Mouse (Mus musculus): Measurements from ENCODE around the gene Espn. TPM values are rescaled to one million over a fixed set of nuclear protein-coding genes. Genes with fewer than 3 reads are reported as not detected.

The Espn gene
- polyA plus RNA-seq, 1 experiment from 2014 or later, result 2.3 TPM

DNA sequence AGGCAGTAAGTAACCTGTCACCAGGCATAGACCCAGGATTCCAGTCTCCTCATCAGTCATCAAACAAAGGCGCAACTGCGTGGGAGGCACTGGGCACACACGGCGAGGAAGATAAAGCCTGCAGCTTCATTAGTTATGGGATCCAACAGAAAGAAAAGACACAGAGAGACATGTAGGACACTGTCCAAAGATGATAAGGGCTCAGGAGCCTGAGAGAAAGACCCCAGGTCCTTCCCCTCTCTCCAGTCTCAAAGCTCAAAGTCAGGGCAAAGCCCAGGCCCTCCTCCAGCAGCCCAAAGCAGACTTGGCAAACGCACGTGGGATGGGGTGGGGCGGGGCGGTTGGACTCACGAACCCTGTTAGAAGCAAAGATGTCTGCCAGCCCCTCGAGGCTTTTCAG is 6.7 kb downstream of the Espn start:
- no peak; the same call in 1 of the 2 replicates for ATAC-seq (ENCODE audit: low read depth)
- WGBS (ENCODE audit: insufficient replicate concordance), result 46% methylated on average over 10 of the region's 10 CpGs
- H3K4me1 ChIP-seq (ENCODE audit: control insufficient read depth, low read depth, low read length), result no peaks in the 10 kb centered on the region

DNA sequence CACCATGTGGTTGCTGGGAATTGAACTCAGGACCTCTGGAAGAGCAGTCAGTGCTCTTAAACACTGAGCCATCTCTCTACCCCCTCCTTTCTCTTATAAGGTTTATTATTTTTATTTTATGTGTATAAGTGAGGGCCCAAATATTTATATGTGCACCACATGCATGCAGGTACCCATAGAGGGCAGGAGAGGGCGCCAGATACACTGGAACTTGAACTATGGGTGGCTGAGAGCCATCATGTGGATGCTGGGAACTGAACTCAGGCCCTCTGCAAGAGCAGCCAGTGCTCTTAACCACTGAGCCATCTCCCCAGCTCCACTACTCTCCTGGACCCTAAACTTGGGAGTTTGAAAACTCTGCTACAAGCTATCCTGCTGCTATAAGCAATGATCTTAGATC is 8.5 kb downstream of the Espn start:
- Histone ChIP-seq H3K4me3 (ENCODE audit: low read depth, low read length) (no peak overlapping the region), H3K9me3 (replicated peaks; ENCODE audit: control insufficient read depth, low read length) (no peaks in the 10 kb centered on the region; the same call in 1 of the 2 replicates), H3K9ac (ENCODE audit: low read depth, low read length) (no peak overlapping the region), H3K4me2 (ENCODE audit: low read depth, low read length) (no peak overlapping the region), H3K27me3 (ENCODE audit: control insufficient read depth, insufficient read depth, low read depth, low read length) (peaks cover 11% of the 10 kb centered on the region; the same call in 1 of the 2 replicates), H3K36me3 (ENCODE audit: control insufficient read depth, insufficient read depth) (no peaks in the 10 kb centered on the region), H3K4me1 (ENCODE audit: control insufficient read depth, low read depth, low read length) (peaks cover 5% of the 10 kb centered on the region), H3K27ac (ENCODE audit: low read length) (no peak overlapping the region)
- no peak for ATAC-seq (ENCODE audit: low read depth)
- WGBS (ENCODE audit: insufficient replicate concordance), result 21% methylated on average over 1 of the region's 1 CpGs

More for the DNA sequence above, 6.7 kb downstream of the Espn start:
- Histone ChIP-seq H3K9me3 (replicated peaks; ENCODE audit: control insufficient read depth, low read length) (no peaks in the 10 kb centered on the region; the same call in 1 of the 2 replicates), H3K4me2 (ENCODE audit: low read depth, low read length) (no peak overlapping the region), H3K27ac (ENCODE audit: low read length) (no peak overlapping the region), H3K4me3 (ENCODE audit: low read depth, low read length) (no peak overlapping the region), H3K36me3 (ENCODE audit: control insufficient read depth, insufficient read depth) (no peaks in the 10 kb centered on the region), H3K9ac (ENCODE audit: low read depth, low read length) (no peak overlapping the region), H3K27me3 (ENCODE audit: control insufficient read depth, insufficient read depth, low read depth, low read length) (peaks cover 14% of the 10 kb centered on the region)

DNA sequence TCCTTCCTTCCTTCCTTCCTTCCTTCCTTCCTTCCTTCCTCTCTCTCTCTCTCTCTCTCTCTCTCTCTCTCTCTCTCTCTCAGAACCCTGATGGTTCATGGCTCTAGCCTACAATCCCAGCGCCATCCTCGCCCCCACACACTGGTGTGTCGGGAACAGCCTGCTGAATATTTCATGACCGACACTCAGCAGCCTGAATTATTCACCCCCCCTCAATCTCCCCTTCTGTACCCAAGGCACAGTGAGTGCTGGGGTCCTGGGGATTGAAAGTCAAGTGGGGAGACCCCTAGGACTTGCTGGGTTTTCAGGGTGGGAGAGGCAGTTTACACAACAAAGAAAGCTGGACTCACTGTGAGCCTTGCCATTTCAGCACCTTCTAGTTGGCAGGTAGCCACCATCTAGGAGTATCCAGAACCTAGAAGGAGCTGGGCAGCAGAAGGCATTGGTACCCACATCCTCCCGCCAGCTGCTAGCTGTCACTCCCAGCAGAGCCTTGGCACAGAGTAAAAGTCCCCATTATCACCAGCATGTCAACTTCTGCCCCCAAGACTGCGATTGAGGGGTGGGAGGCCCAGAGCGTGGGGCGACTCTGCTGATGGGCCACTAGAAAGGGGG is 10.5 kb downstream of the Espn start:
- WGBS (ENCODE audit: insufficient replicate concordance), result 53% methylated on average over 8 of the region's 8 CpGs
- H3K36me3 ChIP-seq (ENCODE audit: control insufficient read depth, insufficient read depth), result no peaks in the 10 kb centered on the region
- H3K9ac ChIP-seq (ENCODE audit: low read depth, low read length), result no peak overlapping the region
- no peak for ATAC-seq (ENCODE audit: low read depth)
- peaks cover 12% of the 10 kb centered on the region for H3K4me1 ChIP-seq (ENCODE audit: control insufficient read depth, low read depth, low read length)
- peaks cover 11% of the 10 kb centered on the region; the same call in 1 of the 2 replicates for H3K27me3 ChIP-seq (ENCODE audit: control insufficient read depth, insufficient read depth, low read depth, low read length)
- no peak overlapping the region for H3K27ac ChIP-seq (ENCODE audit: low read length)
- H3K4me2 ChIP-seq (ENCODE audit: low read depth, low read length), result no peak overlapping the region
- H3K4me3 ChIP-seq (ENCODE audit: low read depth, low read length), result no peak overlapping the region
- no peaks in the 10 kb centered on the region; the same call in 1 of the 2 replicates for H3K9me3 ChIP-seq (replicated peaks; ENCODE audit: control insufficient read depth, low read length)

DNA sequence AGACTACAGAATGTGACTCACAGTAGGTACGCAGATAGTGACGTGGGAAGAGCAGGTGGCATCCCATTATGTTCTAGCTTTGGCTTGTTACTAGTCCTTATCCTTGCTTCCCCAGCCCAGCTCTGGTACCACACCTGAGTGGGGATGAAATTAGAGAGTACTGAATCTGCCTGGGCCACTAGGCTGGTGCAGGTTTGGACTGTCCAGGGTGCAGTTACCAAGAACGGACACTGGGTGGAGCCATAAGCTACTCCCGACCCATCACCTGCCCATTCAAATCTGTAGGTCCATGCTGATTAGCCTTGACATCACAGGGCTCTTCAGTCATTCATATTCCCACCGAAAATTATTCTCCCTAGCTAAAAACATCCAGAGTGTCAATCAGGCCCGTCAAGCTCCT is 11.7 kb downstream of the Espn start:
- ATAC-seq (ENCODE audit: low read depth), result no peak
- H3K9ac ChIP-seq (ENCODE audit: low read depth, low read length), result no peak overlapping the region
- H3K27ac ChIP-seq (ENCODE audit: low read length), result no peak overlapping the region
- H3K4me2 ChIP-seq (ENCODE audit: low read depth, low read length), result no peak overlapping the region
- H3K36me3 ChIP-seq (ENCODE audit: control insufficient read depth, insufficient read depth), result no peaks in the 10 kb centered on the region
- H3K4me3 ChIP-seq (ENCODE audit: low read depth, low read length), result no peak overlapping the region
- peaks cover 12% of the 10 kb centered on the region for H3K4me1 ChIP-seq (ENCODE audit: control insufficient read depth, low read depth, low read length)
- H3K9me3 ChIP-seq (replicated peaks; ENCODE audit: control insufficient read depth, low read length), result no peaks in the 10 kb centered on the region; the same call in 1 of the 2 replicates
- 30% methylated on average over 6 of the region's 6 CpGs for WGBS (ENCODE audit: insufficient replicate concordance)
- H3K27me3 ChIP-seq (ENCODE audit: control insufficient read depth, insufficient read depth, low read depth, low read length), result peaks cover 11% of the 10 kb centered on the region; the same call in 1 of the 2 replicates

DNA sequence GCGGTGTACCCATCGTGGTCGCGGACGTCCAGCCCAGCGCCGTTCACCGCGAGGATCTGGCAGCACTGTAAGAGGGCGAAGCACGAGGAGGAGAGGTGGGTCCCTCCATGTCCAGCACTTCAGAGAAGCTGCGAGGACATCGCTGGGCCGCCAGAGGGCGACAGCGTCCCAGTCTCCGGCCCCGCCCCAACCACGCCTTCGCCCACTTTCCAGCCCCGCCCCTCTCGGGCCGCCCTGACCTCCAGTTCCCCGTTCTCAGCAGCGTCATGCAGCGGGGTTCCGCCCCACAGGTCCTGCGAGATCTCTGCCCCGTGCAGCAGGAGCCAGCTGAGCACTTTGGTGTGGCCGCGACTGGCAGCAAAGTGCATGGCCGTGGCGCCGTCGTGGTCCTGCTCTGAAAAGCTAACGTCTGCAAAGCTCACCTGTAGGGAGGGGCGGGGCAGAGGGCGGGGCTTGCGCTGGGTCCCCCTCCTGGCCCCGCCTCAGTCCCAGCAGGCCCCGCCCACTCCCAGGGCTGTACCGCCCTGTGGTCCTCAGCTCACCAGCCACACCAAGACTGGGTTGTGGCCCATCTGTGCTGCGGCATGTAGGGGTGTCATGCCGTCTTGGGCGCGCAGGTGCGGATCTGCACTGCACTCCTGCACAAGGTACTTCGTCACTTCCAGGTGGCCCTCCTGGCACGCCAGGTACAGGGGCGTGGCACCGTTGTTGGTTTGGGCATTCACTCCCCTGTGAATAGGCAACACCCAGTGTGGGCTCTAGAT is 13.5 kb downstream of the Espn start:
- H3K27ac ChIP-seq (ENCODE audit: low read length), result no peak overlapping the region
- H3K36me3 ChIP-seq (ENCODE audit: control insufficient read depth, insufficient read depth), result no peaks in the 10 kb centered on the region
- no peaks in the 10 kb centered on the region; the same call in 1 of the 2 replicates for H3K9me3 ChIP-seq (replicated peaks; ENCODE audit: control insufficient read depth, low read length)
- peak overlapping the region; percentile 74 for H3K4me2 ChIP-seq (ENCODE audit: low read depth, low read length)
- peak overlapping the region; percentile 64 for H3K4me3 ChIP-seq (ENCODE audit: low read depth, low read length)
- 2% methylated on average over 51 of the region's 51 CpGs for WGBS (ENCODE audit: insufficient replicate concordance)
- peaks cover 12% of the 10 kb centered on the region for H3K4me1 ChIP-seq (ENCODE audit: control insufficient read depth, low read depth, low read length)
- ATAC-seq (ENCODE audit: low read depth), result peak; percentile 87
- peaks cover 19% of the 10 kb centered on the region for H3K27me3 ChIP-seq (ENCODE audit: control insufficient read depth, insufficient read depth, low read depth, low read length)
- no peak overlapping the region; the same call in 1 of the 2 replicates for H3K9ac ChIP-seq (ENCODE audit: low read depth, low read length)

DNA sequence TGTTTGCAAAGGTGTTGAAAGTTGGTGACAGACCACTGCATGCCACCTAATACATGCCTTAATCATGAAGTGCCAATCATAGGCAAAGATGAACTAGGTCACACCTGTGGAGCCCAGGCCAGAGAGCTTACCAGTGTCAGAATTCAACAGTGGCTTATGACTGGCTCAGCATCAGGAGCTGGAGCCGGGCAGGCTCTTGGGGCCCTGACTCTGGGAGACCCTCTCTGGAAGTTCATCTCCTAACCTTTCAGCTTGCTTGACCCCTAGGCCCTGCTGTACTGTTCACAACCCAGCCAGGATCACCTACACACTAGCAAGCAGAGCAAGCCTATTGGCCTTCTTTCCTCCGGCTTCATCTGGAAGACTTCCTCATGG is 15.3 kb downstream of the Espn start:
- peaks cover 13% of the 10 kb centered on the region for H3K4me1 ChIP-seq (ENCODE audit: control insufficient read depth, low read depth, low read length)
- no peak overlapping the region for H3K4me2 ChIP-seq (ENCODE audit: low read depth, low read length)
- no peak overlapping the region for H3K27ac ChIP-seq (ENCODE audit: low read length)
- 81% methylated on average over 2 of the region's 2 CpGs for WGBS (ENCODE audit: insufficient replicate concordance)
- no peak for ATAC-seq (ENCODE audit: low read depth)
- no peaks in the 10 kb centered on the region for H3K36me3 ChIP-seq (ENCODE audit: control insufficient read depth, insufficient read depth)
- no peak overlapping the region for H3K9ac ChIP-seq (ENCODE audit: low read depth, low read length)
- no peak overlapping the region for H3K4me3 ChIP-seq (ENCODE audit: low read depth, low read length)
- H3K9me3 ChIP-seq (replicated peaks; ENCODE audit: control insufficient read depth, low read length), result no peaks in the 10 kb centered on the region
- peaks cover 37% of the 10 kb centered on the region for H3K27me3 ChIP-seq (ENCODE audit: control insufficient read depth, insufficient read depth, low read depth, low read length)

DNA sequence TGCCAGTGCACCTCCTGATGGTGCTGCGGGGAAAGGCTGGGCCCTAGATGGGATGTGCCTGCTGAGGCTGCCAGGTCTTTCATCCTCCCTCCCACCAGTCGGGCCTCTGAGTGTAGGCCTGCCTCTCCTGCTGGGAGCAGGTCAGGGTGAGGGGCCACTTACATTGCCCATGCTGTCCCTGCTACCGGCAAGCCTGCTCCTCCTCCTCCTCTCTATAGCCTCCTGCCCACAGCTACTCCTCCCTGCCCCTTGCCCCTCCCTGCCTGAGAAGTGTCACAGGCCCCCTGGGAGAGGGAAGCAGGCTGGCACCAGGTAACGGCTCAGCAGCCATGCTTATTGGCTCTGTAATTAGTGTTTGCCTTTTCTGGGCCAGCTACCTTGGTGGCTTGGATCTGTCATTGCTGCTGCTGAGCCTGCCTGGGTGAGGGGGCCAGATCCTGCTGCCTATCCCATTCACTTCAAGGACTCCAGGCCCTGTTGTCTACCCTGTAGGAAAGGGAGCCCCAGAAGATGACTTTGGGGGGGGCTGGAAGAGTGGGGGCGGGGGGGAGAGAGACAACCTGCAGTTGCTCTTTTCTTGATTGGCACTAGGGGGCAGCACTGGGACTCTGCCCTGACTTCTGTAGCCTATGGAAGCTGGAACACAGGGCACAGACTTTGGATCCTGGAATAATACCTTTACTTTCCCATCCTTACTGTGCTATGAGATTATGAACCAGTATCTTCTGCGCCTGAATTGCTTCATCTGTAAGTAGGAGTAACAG is 15.9 kb downstream of the Espn start:
- Histone ChIP-seq H3K4me2 (ENCODE audit: low read depth, low read length) (no peak overlapping the region), H3K4me3 (ENCODE audit: low read depth, low read length) (no peak overlapping the region), H3K9ac (ENCODE audit: low read depth, low read length) (no peak overlapping the region), H3K4me1 (ENCODE audit: control insufficient read depth, low read depth, low read length) (peaks cover 16% of the 10 kb centered on the region), H3K9me3 (replicated peaks; ENCODE audit: control insufficient read depth, low read length) (no peaks in the 10 kb centered on the region), H3K36me3 (ENCODE audit: control insufficient read depth, insufficient read depth) (no peaks in the 10 kb centered on the region), H3K27me3 (ENCODE audit: control insufficient read depth, insufficient read depth, low read depth, low read length) (peaks cover 43% of the 10 kb centered on the region), H3K27ac (ENCODE audit: low read length) (no peak overlapping the region)
- no peak for ATAC-seq (ENCODE audit: low read depth)
- WGBS (ENCODE audit: insufficient replicate concordance), result 42% methylated on average over 6 of the region's 6 CpGs

DNA sequence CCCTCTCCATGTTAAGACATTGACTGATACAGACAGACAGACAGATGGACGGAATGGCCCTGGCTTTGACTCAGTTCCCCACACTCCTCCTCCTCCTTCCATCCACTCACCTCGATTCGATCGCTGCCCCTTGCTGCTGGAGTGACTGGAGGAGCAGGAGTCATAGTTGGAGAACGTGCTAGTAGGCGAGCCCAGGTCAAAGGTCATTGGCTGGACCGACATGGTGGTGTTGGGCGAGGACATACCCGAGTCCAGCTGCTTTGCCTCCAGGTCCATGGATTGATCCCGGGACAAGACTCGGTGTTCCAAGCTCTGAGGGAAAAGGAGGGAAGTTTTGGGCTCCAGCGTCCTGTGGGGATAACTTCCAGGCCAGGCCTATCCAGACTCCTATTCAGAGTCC is 16.8 kb downstream of the Espn start:
- ATAC-seq (ENCODE audit: low read depth), result no peak
- Histone ChIP-seq H3K4me1 (ENCODE audit: control insufficient read depth, low read depth, low read length) (peaks cover 25% of the 10 kb centered on the region), H3K9me3 (replicated peaks; ENCODE audit: control insufficient read depth, low read length) (no peaks in the 10 kb centered on the region), H3K9ac (ENCODE audit: low read depth, low read length) (no peak overlapping the region), H3K4me2 (ENCODE audit: low read depth, low read length) (no peak overlapping the region), H3K4me3 (ENCODE audit: low read depth, low read length) (no peak overlapping the region), H3K27ac (ENCODE audit: low read length) (no peak overlapping the region), H3K36me3 (ENCODE audit: control insufficient read depth, insufficient read depth) (no peaks in the 10 kb centered on the region), H3K27me3 (ENCODE audit: control insufficient read depth, insufficient read depth, low read depth, low read length) (peaks cover 45% of the 10 kb centered on the region)
- WGBS (ENCODE audit: insufficient replicate concordance), result 72% methylated on average over 12 of the region's 12 CpGs

Data from liver, embryonic 16.5 days (tissue).